Mouse (Mus musculus): ENCODE measurements around the gene Uroc1.

Uroc1 gene

GRCm38 (mm10) chr6:90358142-90358541, 25.1 kb downstream of the Uroc1 start:
- no peak for DNase-seq

GRCm38 (mm10) chr6:90359445-90359844, 26.4 kb downstream of the Uroc1 start:
- DNase-seq: no peak

GRCm38 (mm10) chr6:90360024-90360781, 27.1 kb downstream of the Uroc1 start:
- DNase-seq: peak; percentile 48

- DNase-seq: no peak
Measured at GRCm38 (mm10) chr6:90360922-90361614, 28.0 kb downstream of the Uroc1 start.

GRCm38 (mm10) chr6:90363301-90363700, 30.2 kb downstream of the Uroc1 start:
- DNase-seq: no peak

GRCm38 (mm10) chr6:90368976-90369724, 36.1 kb downstream of the Uroc1 start, which contains the start of gene Zxdc:
Zxdc (plus strand) TSS chr6:90369492.
- DNase-seq: peak; percentile 98

- DNase-seq: peak; percentile 55
Measured at GRCm38 (mm10) chr6:90369725-90370553, 36.9 kb downstream of the Uroc1 start.

- no peak for DNase-seq
Measured at GRCm38 (mm10) chr6:90374647-90375046, 41.6 kb downstream of the Uroc1 start.

- no peak for DNase-seq
Measured at GRCm38 (mm10) chr6:90377708-90378107, 44.6 kb downstream of the Uroc1 start.

GRCm38 (mm10) chr6:90381465-90381864, 48.4 kb downstream of the Uroc1 start:
- no peak for DNase-seq

GRCm38 (mm10) chr6:90390629-90391028, 57.5 kb downstream of the Uroc1 start:
- no peak for DNase-seq

GRCm38 (mm10) chr6:90393948-90394347, 60.9 kb downstream of the Uroc1 start:
- DNase-seq: no peak

- no peak for DNase-seq
Measured at GRCm38 (mm10) chr6:90395751-90396150, 62.7 kb downstream of the Uroc1 start.

- DNase-seq: no peak
Measured at GRCm38 (mm10) chr6:90397291-90397690, 64.2 kb downstream of the Uroc1 start.

- no peak for DNase-seq
Measured at GRCm38 (mm10) chr6:90408632-90409031, 75.5 kb downstream of the Uroc1 start.

- no peak for DNase-seq
Measured at GRCm38 (mm10) chr6:90410972-90411371, 77.9 kb downstream of the Uroc1 start.

GRCm38 (mm10) chr6:90411926-90412325, 78.8 kb downstream of the Uroc1 start:
- no peak for DNase-seq

Measured in embryo, embryonic 11 days (tissue).